Mouse (Mus musculus) central nervous system, embryonic 11.5 days (tissue): ENCODE data around the gene Ahctf1. TPM values are rescaled to one million over a fixed set of nuclear protein-coding genes. Genes with fewer than 3 reads are reported as not detected.

Source experiments
- polyA plus RNA-seq: library from polyadenylated mRNA; depleted of rRNA; stranded (reverse); fragments of >200 nt; gene quantifications from 2 replicates; pipeline ENCODE4 v1.2.3, GENCODE M21; 2012; rRNA removed

The Ahctf1 gene
- polyA plus RNA-seq, result 50.6 and 58.2 TPM in 2 replicates

DNA sequence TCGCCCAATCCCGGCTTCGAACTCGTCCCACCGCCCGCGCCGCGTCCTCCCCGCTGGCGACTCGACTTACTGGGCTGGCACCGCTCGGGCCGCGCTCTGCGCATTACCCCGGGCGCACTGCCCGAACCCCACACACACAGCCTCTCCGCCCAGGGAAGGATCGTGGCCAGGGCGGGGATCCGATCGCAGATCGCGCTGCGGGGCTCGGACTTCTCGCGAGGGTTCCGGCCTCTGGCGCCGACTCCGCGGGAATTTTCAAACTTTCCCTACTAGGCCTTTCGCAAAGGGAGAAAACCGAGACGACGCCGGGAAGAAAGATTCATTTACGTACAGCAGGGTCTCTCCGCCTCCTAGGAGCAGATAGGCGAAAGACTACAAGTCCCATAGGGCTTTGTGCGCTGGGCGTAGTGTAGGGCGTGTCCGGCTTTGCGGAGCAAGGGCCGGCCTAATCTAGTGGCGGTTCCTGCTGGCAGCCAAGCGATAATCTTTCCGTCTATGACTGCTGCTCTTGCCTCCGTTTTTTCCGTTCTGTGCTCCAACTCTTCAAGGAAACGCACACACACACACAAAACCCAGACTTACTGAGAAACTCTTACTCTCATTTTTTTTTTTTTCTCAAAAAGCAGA is at the start of gene Ahctf1:
TSS of gene Ahctf1 (minus strand) at position 168 of the 627 bp plus-strand sequence.

DNA sequence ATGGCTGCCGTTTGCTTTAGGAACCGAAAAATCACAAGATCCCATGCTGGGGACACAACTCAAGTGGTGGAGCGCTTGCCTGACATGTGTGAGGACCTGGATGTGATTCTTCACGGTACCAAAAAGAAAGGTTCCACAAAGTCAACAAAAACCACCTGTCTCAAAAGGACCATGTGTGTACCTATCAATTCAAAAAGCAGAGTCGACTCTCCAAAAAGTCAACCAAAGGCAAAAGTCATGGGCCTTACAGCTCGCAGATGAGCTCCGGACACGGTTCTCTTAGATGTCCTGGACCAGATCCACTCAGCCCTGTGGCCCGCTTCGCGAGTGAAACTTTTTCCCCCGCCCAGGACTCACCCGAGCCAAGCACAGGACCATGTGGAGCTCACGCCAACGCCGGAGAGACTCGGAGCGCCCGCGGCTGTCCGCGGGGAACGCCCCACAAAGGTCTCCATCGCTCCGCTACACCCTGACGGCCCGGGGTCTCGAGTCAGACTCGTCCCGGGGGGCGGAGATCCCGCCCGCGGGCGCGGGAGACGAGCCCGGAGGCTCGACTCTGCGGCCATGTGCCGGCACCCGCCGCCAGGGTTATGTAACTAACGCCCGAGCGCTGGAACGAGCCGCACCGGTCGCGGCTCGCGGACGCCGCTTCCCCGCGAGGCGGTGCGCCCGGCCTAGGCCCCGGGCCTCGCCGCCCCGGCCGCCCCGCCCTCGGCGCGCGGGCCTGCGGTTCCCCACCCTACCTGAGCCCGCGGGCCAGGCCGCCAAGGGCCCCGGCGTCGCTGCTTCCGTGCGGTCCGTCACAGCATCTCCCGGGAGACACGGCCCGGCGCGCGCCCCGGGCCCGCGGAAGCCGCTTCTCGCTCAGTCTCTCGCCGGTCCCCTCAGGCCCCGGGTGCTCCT is 619 bp downstream of the Ahctf1 start, which contains the start of gene Gm10518:
TSS of gene Gm10518 (plus strand) at position 767 of the 903 bp plus-strand sequence.

GRCm38 (mm10) chr1:179745171-179745570 is 58.3 kb downstream of the Ahctf1 start, which contains the start of gene Kif28:
Gene Kif28 (minus strand): TSS chr1:179745271.

Other genes starting within 250 kb of the Ahctf1 start
- gene Sccpdh, start 135.5 kb downstream of the Ahctf1 start, polyA plus RNA-seq, result 43.2 and 51.2 TPM in 2 replicates
- gene Kif28, start 58.4 kb downstream of the Ahctf1 start, polyA plus RNA-seq, result 0.02 and 0.07 TPM in 2 replicates
- not detected in 2 replicates for gene Gm10518, start 304 bp downstream of the Ahctf1 start, polyA plus RNA-seq
- 28.4 and 29.7 TPM in 2 replicates for gene Cdc42bpa, start 156.8 kb upstream of the Ahctf1 start, polyA plus RNA-seq